ENCODE assay signal across 18 mouse cellular contexts in genomic region chr13:100243702-100244101, GRCm38 (mm10). TPM values are rescaled to one million over a fixed set of nuclear protein-coding genes. Genes with fewer than 3 reads are reported as not detected.
DNase-seq lines count a peak whose midpoint lies in the region; ATAC-seq and TF ChIP-seq lines count a peak whose summit lies in the region.
"Had no signal": no experiment of that assay in that cellular context is flagged by ENCODE, and none has a peak within 500 bp of the region (broad histone marks: within the 10 kb centered on the region; RNA-seq: fewer than 3 reads in every experiment).

No protein-coding gene starts in this region.

- H3K27ac ChIP-seq in embryonic facial prominence, embryonic 12.5 days: no peak overlapping the region
- H3K27ac ChIP-seq in embryonic facial prominence, embryonic 10.5 days (replicated peaks): no peak overlapping the region
- no peak overlapping the region for H3K27ac ChIP-seq in kidney, postnatal 0 days
- H3K27ac ChIP-seq in kidney, embryonic 16.5 days (ENCODE audit: low read length): no peak overlapping the region
- no peak overlapping the region for H3K27ac ChIP-seq in intestine, postnatal 0 days (ENCODE audit: low read depth, low read length)
- H3K27ac ChIP-seq: forebrain, embryonic 13.5 days; hindbrain, embryonic 15.5 days; limb, embryonic 15.5 days had no signal

- no peak overlapping the region for H3K4me2 ChIP-seq in embryonic facial prominence, embryonic 12.5 days (replicated peaks)
- H3K4me2 ChIP-seq in kidney, postnatal 0 days (ENCODE audit: low read length): no peak overlapping the region
- H3K4me2 ChIP-seq in kidney, embryonic 16.5 days (replicated peaks; ENCODE audit: low read depth, low read length): no peak overlapping the region
- H3K4me2 ChIP-seq in intestine, postnatal 0 days (replicated peaks; ENCODE audit: low read depth): peak overlapping the region; percentile 18; the same call in 1 of the 2 replicates
- H3K4me2 ChIP-seq: forebrain, embryonic 13.5 days; hindbrain, embryonic 15.5 days; limb, embryonic 15.5 days had no signal

- TF ChIP-seq CTCF in kidney, postnatal 0 days (IDR thresholded peaks at IDR 0.05; ENCODE audit: low read depth): no peak
- no peak for TF ChIP-seq CTCF in intestine, postnatal 0 days (IDR thresholded peaks at IDR 0.05; ENCODE audit: low read depth)

- H3K4me3 ChIP-seq in embryonic facial prominence, embryonic 12.5 days: no peak overlapping the region
- H3K4me3 ChIP-seq in embryonic facial prominence, embryonic 10.5 days: no peak overlapping the region
- no peak overlapping the region for H3K4me3 ChIP-seq in kidney, postnatal 0 days (replicated peaks; ENCODE audit: low read depth, low read length)
- H3K4me3 ChIP-seq in kidney, embryonic 16.5 days (ENCODE audit: low read length): no peak overlapping the region
- no peak overlapping the region for H3K4me3 ChIP-seq in intestine, postnatal 0 days (ENCODE audit: low read depth, low read length)
- H3K4me3 ChIP-seq: forebrain, embryonic 13.5 days; hindbrain, embryonic 15.5 days; limb, embryonic 15.5 days had no signal

- H3K9ac ChIP-seq in embryonic facial prominence, embryonic 12.5 days: no peak overlapping the region
- H3K9ac ChIP-seq in kidney, postnatal 0 days (ENCODE audit: low read depth, low read length): no peak overlapping the region
- no peak overlapping the region for H3K9ac ChIP-seq in kidney, embryonic 16.5 days (replicated peaks; ENCODE audit: low read length)
- H3K9ac ChIP-seq in intestine, postnatal 0 days (ENCODE audit: low read depth, low read length): no peak overlapping the region
- H3K9ac ChIP-seq: forebrain, embryonic 13.5 days; hindbrain, embryonic 15.5 days; limb, embryonic 15.5 days; liver, postnatal 0 days had no signal

- no peaks in the 10 kb centered on the region for H3K4me1 ChIP-seq in embryonic facial prominence, embryonic 12.5 days
- no peaks in the 10 kb centered on the region for H3K4me1 ChIP-seq in embryonic facial prominence, embryonic 10.5 days
- H3K4me1 ChIP-seq in kidney, postnatal 0 days (replicated peaks; ENCODE audit: insufficient read depth, low read length): no peaks in the 10 kb centered on the region
- H3K4me1 ChIP-seq in kidney, embryonic 16.5 days (ENCODE audit: insufficient read depth, low read length): no peaks in the 10 kb centered on the region
- H3K4me1 ChIP-seq in intestine, postnatal 0 days (replicated peaks; ENCODE audit: control insufficient read depth, insufficient read depth, low read length): no peaks in the 10 kb centered on the region
- H3K4me1 ChIP-seq: forebrain, embryonic 13.5 days; hindbrain, embryonic 15.5 days; limb, embryonic 15.5 days had no signal

- 0 out of 2 replicates have a peak, but pooled peaks have one; percentile 52 for ATAC-seq in embryonic facial prominence, embryonic 12.5 days (ENCODE audit: insufficient number of reproducible peaks, insufficient read depth, low FRiP score, low TSS enrichment)
- ATAC-seq in kidney, postnatal 0 days (replicated peaks; ENCODE audit: low FRiP score, low read depth): no peak; the same call in 1 of the 2 replicates
- no peak for ATAC-seq in kidney, embryonic 16.5 days (ENCODE audit: low FRiP score, low TSS enrichment)
- no peak for ATAC-seq in intestine, postnatal 0 days
- no peak for ATAC-seq in erythroblast, adult 5-6 weeks (replicated peaks; ENCODE audit: low FRiP score, poor library complexity, severe bottlenecking)
- ATAC-seq: forebrain, embryonic 13.5 days; liver, postnatal 0 days had no signal

- H3K36me3 ChIP-seq in embryonic facial prominence, embryonic 12.5 days: no peaks in the 10 kb centered on the region
- H3K36me3 ChIP-seq in embryonic facial prominence, embryonic 10.5 days (replicated peaks): no peaks in the 10 kb centered on the region
- no peaks in the 10 kb centered on the region for H3K36me3 ChIP-seq in kidney, postnatal 0 days (ENCODE audit: insufficient read depth, low read length)
- no peaks in the 10 kb centered on the region for H3K36me3 ChIP-seq in kidney, embryonic 16.5 days (ENCODE audit: insufficient read depth, low read length)
- H3K36me3 ChIP-seq in intestine, postnatal 0 days (ENCODE audit: control insufficient read depth, insufficient read depth): no peaks in the 10 kb centered on the region
- H3K36me3 ChIP-seq: hindbrain, embryonic 15.5 days; limb, embryonic 15.5 days had no signal

- no peaks in the 10 kb centered on the region for H3K9me3 ChIP-seq in embryonic facial prominence, embryonic 12.5 days
- no peaks in the 10 kb centered on the region for H3K9me3 ChIP-seq in embryonic facial prominence, embryonic 10.5 days
- no peaks in the 10 kb centered on the region for H3K9me3 ChIP-seq in kidney, postnatal 0 days (replicated peaks; ENCODE audit: low read length)
- no peaks in the 10 kb centered on the region for H3K9me3 ChIP-seq in kidney, embryonic 16.5 days (ENCODE audit: low read length)
- no peaks in the 10 kb centered on the region for H3K9me3 ChIP-seq in intestine, postnatal 0 days (ENCODE audit: control insufficient read depth)
- H3K9me3 ChIP-seq: forebrain, embryonic 13.5 days; hindbrain, embryonic 15.5 days; limb, embryonic 15.5 days had no signal

- H3K27me3 ChIP-seq in embryonic facial prominence, embryonic 12.5 days: no peaks in the 10 kb centered on the region
- no peaks in the 10 kb centered on the region for H3K27me3 ChIP-seq in embryonic facial prominence, embryonic 10.5 days (replicated peaks; ENCODE audit: low read depth, poor library complexity, severe bottlenecking)
- H3K27me3 ChIP-seq in kidney, postnatal 0 days (ENCODE audit: insufficient read depth, low read length): no peaks in the 10 kb centered on the region
- H3K27me3 ChIP-seq in kidney, embryonic 16.5 days (ENCODE audit: insufficient read depth, low read length): no peaks in the 10 kb centered on the region
- no peaks in the 10 kb centered on the region for H3K27me3 ChIP-seq in intestine, postnatal 0 days (replicated peaks; ENCODE audit: control insufficient read depth, insufficient read depth, low read length)
- H3K27me3 ChIP-seq: forebrain, embryonic 13.5 days; hindbrain, embryonic 15.5 days; limb, embryonic 15.5 days had no signal

- DNase-seq in embryonic facial prominence, embryonic 10.5 days (ENCODE audit: low spot score): no peak
- peak; percentile 1 for DNase-seq in kidney, postnatal 0 days (ENCODE audit: low spot score)
- DNase-seq in adrenal gland, adult 8-10 months: peak; percentile 35
- DNase-seq in cerebellum, adult 11-12 months: no peak
- DNase-seq: cerebellum, adult 2 months; cerebellum, postnatal 36 days; gastrocnemius, postnatal 36 days; kidney, adult 2 months; liver, postnatal 0 days; lung, postnatal 10 days; spleen, adult 18-20 months had no signal

RNA-seq across cellular contexts. Expression of gene Naip5, which starts 2.4 kb away (rescaled TPM):
- 0.05 and 0.06 TPM in 2 replicates for polyA plus RNA-seq in embryonic facial prominence, embryonic 12.5 days (2016; fragmentation: Nextera tagmentation; extraction: Ambion mirVana)
- polyA plus RNA-seq in embryonic facial prominence, embryonic 10.5 days (2016; fragmentation: Nextera tagmentation; extraction: Ambion mirVana): 0.06 and 0.14 TPM in 2 replicates
- polyA plus RNA-seq in kidney, postnatal 0 days (2015; fragmentation: Nextera tagmentation; extraction: Ambion mirVana): 0.38 and 0.42 TPM in 2 replicates
- 0.68 and 0.70 TPM in 2 replicates for polyA plus RNA-seq in kidney, embryonic 16.5 days (2015; fragmentation: Nextera tagmentation; extraction: Ambion mirVana)
- 1 to 10 TPM; 2.7 to 8.3 (median 5.7) TPM for total RNA-seq in adrenal gland, adult 8-10 months (2022)
- polyA plus RNA-seq in intestine, postnatal 0 days (2015; fragmentation: Nextera tagmentation; extraction: Ambion mirVana): 10.2 and 13.0 TPM in 2 replicates
- total RNA-seq in erythroblast, adult 5-6 weeks (2015; ENCODE audit: low replicate concordance): 1.7 and 8.3 TPM in 2 replicates
- total RNA-seq in erythroblast, adult 5-6 weeks (2017; ENCODE audit: low replicate concordance): 5.2 and 6.2 TPM in 2 replicates

RNA-seq across cellular contexts. Expression of gene Naip2, which starts 41.8 kb away (rescaled TPM):
- polyA plus RNA-seq in embryonic facial prominence, embryonic 12.5 days (2016; fragmentation: Nextera tagmentation; extraction: Ambion mirVana): 0.13 and 0.18 TPM in 2 replicates
- 0.15 and 0.25 TPM in 2 replicates for polyA plus RNA-seq in embryonic facial prominence, embryonic 10.5 days (2016; fragmentation: Nextera tagmentation; extraction: Ambion mirVana)
- 0.51 and 0.57 TPM in 2 replicates for polyA plus RNA-seq in kidney, postnatal 0 days (2015; fragmentation: Nextera tagmentation; extraction: Ambion mirVana)
- polyA plus RNA-seq in kidney, embryonic 16.5 days (2015; fragmentation: Nextera tagmentation; extraction: Ambion mirVana): 0.37 and 0.64 TPM in 2 replicates
- 1 to 10 TPM; 1.7 to 3.2 (median 2.6) TPM for total RNA-seq in adrenal gland, adult 8-10 months (2022)
- polyA plus RNA-seq in intestine, postnatal 0 days (2015; fragmentation: Nextera tagmentation; extraction: Ambion mirVana): 5.5 and 6.6 TPM in 2 replicates
- total RNA-seq in erythroblast, adult 5-6 weeks (2015; ENCODE audit: low replicate concordance): 12.7 and 14.4 TPM in 2 replicates
- total RNA-seq in erythroblast, adult 5-6 weeks (2017; ENCODE audit: low replicate concordance): 10.6 and 13.5 TPM in 2 replicates

Comparison
In these comparisons a context has a peak if more than half of its experiments do, and no peak if none do; other contexts are left out.
1. DNase-seq: peak in kidney, postnatal 0 days (single experiment) and adrenal gland, adult 8-10 months (single experiment); none in embryonic facial prominence, embryonic 10.5 days (single experiment) and cerebellum, adult 11-12 months (single experiment).